Mouse (Mus musculus): ENCODE results near the gene Ebf4.

- TF ChIP-seq CTCF (IDR thresholded peaks at IDR 0.05) (peak; percentile 71), POLR2A (IDR thresholded peaks at IDR 0.05; ENCODE audit: insufficient read depth, low read depth, low read length) (no peak)
Measured at GRCm38 (mm10) chr2:130246912-130247311, 48.1 kb upstream of the Ebf4 start.

Data from heart, adult 2 months (tissue).